Mouse (Mus musculus) fibroblast of lung, adult 2 months (primary cell): ENCODE measurements around the gene Astn2.

ENCODE experiments used
- DNase-seq: peaks from one replicate; pipeline ENCODE4 v3.0.0-alpha.2; 2011; ENCODE audit warnings: low read depth

Astn2 gene

GRCm38 (mm10) chr4:65839550-65840000 is 564.8 kb downstream of the Astn2 start:
- DNase-seq = no peak

DNA sequence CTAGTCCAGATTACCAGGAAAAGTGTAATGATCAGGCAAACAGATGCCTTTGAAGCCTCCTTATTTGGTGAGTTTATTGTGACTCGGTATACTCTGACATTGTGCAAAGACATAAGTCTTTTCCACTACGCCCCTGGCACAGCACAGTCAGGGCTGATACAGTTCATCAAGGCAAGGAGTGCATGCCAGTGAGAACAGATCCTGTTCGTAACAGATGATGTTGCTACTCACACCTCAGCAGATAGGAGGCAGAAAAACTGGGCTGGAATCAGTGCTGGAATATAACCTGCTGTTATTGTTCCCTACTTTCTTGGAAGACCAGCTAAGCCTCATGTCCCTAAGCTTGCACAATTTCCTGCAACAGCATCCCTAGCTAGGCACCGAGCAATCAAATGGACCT is 565.6 kb downstream of the Astn2 start:
- no peak for DNase-seq

- no peak for DNase-seq
Observed at GRCm38 (mm10) chr4:65832971-65833370, 571.4 kb downstream of the Astn2 start.

- no peak for DNase-seq
Observed at GRCm38 (mm10) chr4:65831872-65832271, 572.5 kb downstream of the Astn2 start.

GRCm38 (mm10) chr4:65830495-65830894 is 573.9 kb downstream of the Astn2 start:
- no peak for DNase-seq

DNA sequence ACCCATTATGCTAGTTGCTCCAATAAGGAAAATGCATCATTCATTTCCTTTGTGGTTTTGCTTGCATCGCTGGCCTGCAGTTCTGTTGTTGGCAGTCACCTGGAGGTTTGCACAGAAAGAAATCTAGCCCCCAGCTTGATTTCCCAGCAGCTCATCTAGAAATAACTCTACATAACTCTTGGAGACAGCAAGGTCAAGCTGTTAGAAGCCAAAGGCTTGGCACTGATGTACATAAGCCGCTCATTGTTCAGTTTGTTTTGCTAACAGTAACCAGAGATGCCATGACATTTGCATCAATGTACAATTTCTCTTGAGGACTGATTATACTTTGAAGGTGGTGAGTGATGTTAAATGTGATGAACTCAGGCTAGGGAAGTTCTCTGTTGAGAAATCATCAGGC is 583.3 kb downstream of the Astn2 start:
- DNase-seq = no peak

DNA sequence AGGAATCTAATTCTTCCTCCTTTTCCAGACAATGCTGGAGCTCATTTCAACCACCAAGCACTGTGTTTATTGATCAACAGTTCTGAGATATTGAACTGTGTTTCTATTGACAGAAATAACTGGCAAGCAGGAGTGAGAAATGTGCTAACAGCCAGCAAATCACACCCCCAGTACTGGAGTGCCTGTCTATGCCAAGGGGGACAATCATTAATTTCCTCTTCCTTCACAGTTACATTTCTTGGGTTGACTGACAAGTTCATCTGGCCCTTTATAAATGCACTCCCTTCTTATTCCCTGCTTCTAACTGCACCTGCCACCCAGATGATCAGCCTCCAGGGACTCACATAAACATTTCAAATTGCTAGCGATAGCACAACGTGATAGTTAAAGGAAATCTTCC is 584.2 kb downstream of the Astn2 start:
- DNase-seq = no peak

DNA sequence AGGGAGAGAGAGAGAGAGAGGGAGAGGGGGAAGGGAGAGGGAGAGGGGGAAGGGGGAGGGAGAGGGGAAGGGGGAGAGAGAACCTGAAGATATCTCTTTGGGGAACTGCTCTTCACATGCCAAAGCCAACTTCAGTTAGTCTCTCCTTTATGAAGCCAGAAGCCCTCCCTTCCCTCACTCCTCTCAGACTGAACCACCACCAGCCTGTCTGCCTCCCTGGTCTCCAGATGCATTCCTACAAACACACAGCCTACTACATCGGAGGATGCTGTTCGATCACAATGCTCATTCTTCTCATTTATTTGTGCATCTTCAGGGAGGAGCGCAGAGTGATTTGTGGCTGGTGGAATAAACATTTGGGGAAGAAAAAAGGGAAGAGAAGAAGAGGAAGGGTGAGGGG is 584.6 kb downstream of the Astn2 start:
- no peak for DNase-seq

DNA sequence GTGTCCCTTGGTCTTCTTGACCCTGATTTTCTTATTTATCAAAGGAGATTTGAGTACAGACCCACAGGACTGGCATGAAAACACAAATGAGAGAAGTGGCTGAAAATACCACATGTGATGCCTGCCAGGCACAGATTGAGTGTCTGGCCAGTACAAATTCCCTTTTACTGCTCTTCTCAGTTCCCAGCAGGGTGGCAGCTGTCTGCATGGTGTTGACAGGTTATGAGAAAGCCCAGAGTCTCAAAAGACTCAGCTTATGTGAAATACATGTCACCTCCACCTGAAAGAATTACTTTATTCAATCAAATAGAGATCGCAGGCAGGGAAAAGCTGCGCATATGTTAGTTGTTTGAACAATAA is 590.3 kb downstream of the Astn2 start:
- DNase-seq = no peak

DNA sequence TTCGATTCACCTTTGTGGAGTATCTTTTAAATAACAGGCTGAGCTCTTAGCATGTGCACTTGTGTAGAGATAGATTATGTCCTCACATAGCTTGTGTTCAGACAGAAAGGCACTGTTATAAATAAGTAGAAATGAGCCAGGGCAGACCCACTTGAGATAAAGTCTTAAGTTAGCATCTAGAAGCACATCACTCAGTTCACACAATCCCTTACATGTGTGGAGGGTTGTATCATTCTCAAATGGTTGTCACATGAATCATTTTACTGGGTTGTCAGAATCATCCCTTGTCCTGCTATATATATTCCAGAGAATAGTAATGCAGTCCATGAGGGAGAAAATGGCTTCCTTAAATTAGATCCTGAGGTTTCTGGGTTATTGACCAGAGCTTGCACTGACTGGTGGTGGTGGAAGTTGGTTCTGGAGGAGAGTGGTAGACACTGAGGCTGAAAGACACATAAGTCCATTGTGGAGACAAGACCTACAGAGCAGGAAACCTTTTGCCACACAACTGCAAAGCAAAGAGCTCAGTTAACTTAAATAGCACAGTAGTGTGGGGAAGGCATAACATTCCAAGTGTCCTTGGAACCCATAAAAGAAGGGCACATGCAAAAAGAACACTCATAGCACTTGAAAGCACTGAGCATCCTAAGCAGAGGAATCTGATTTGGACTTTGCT is 590.8 kb downstream of the Astn2 start:
- no peak for DNase-seq

DNA sequence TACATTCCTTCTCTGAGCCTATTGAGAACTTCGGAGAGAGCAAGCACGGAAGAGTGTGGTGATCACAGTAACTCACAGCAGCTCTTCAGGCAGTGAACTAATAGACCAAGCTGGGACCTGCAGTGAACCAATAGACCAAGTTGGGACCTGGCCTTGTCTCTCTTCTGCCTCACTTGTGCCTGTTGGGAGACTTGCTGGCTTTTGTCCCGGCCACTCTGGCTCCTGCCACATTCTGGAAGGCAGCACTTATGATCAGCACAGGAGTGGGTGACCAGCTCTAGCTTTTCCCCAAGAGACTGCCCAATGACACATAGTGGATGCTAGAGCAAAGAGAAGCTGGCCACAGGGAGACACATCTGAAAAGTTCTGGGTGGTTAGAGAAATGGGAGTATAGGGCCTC is 597.1 kb downstream of the Astn2 start:
- no peak for DNase-seq

DNA sequence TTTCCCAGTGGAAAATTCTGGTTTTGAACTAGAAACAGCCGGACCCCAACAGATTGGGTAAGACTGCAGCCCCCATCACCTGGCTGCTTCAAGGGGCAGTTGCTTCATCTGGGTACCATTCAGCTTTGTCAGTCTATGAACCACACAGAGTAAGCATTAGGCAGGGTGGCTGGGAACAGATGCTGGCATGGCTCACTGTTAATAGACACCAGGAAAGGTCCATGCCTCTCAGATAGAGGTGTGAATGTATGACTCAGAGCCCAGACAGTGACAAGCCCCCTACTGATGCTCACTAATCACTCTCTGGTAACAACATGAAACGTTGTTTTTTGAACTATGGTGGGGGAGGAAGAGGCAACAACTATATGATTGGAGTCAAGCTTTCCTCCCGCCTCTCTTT is 603.2 kb downstream of the Astn2 start:
- no peak for DNase-seq

DNA sequence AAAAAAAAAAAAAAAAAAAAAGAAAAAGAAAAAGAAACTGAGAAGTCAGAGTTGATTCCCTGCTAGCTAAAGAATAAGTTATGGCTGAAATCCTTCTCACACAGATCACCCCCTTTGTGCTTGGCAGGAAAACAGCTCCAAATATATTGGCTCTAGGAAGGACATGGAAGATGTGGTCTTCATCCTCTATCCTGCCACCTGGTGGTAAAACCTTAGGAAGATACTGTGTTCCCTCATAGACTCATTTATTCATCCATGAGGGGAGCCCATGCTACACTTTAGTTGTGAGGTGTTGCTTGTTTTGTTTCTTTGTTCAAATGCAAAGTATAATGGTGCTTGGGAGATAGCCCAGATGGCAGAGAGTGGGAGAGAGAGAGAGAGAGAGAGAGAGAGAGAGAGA is 613.4 kb downstream of the Astn2 start:
- DNase-seq = no peak

DNA sequence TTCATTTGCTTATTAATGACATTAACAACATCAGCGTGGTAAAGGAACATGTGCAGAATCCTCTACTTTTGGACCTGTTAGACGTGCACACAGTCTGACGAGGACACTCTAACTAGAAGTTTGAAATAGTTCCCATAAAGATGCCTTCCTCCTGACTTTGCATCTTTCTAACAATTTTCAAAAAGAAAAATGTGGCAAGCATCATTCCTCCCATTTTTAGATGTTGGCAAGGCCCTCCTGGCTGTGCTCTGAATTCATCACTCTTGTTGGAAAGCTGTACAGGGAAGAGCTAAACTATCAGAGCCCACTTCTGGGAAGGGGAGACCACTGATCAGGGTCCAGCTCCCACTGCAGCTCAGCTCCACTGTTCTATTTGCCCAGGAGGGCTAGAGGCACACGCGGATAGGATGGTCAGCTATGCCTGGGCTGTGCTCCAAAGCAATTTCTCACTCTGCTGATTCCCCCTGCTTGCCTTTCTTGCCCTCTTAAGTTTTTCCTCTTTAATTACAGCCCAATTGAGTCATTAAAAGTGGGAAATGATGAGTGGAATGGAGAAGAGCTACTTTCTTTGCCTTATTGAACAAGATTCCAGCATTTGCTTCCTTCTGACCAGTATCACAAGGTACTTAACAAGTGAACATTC is 630.9 kb downstream of the Astn2 start:
- no peak for DNase-seq

DNA sequence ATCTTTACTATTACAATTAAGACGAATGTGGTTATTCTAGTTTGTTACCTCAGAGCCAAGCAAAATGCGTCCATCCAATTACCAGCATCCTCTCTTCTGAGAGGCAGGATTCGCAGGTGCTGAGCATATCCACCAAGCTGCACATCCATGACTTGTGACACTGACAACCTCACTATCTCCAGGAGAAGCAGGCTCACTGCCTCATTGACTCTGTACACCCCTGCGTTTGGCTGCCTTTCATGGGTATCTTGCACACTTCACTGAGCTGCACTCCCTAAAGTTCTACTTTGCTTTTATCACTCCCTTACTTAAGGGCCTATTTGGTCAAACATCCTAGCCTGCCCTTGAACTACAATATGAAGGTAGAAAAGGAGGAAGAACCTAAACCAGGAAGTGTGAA is 633.5 kb downstream of the Astn2 start:
- no peak for DNase-seq

- DNase-seq = no peak
Observed at GRCm38 (mm10) chr4:65767919-65768318, 636.5 kb downstream of the Astn2 start.

DNA sequence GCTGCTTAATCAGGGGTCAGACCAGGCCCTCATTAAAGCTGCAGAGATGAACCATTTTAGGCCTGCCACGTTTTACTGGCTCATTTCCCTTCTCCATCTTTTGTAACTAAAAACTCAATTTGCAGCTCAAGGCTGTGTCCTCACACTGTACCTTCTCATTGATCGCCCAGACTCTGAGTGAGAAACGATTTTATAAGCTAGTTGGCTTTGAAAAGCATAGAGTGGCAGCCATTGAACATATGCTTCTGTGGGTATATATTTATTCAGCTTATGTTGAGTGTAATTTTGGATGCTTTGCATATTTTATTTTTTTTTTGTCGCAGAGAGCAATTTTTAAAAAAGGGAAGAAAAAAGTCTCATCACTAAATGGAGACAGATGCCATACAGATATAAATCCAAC is 637.0 kb downstream of the Astn2 start:
- no peak for DNase-seq

- no peak for DNase-seq
Observed at GRCm38 (mm10) chr4:65765312-65765711, 639.1 kb downstream of the Astn2 start.

DNA sequence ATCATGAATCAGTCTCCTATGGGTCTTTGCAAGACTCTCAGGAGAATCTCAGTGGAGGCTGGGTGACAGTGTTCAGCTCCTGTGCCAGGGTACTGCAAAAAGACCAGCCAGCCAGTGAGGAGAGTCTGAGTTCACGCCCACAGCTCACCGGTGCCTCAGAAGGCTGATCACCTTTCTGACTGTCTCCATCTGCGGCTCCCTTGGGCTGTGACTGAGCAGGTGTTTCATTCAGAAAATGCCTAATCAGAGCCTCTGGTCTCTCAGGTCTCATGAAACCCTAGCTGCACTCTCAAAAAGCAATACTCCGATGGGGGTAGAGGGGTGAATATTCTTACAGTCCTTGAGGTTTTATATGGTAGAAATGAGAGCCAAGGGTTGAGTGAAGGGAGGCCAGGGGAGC is 640.1 kb downstream of the Astn2 start:
- no peak for DNase-seq

GRCm38 (mm10) chr4:65763823-65764222 is 640.6 kb downstream of the Astn2 start:
- DNase-seq = no peak

DNA sequence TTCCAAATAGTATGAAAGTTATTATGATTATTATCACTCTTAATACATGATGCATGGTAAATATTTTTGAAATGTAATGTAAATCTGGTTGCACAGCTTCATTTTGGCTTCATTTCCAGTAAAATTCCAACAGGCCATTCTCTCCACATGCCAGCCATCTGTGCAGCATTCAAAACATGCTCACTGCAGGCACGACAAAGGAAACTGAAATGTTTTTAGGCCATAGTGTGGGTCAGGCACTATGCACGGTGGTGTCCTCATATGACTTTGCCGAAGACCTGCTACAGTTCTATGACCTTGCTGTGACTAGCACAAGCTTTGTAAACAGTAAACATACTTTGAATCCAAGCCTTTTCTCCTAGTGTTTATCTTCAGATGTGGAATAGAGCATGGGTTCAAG is 642.3 kb downstream of the Astn2 start:
- no peak for DNase-seq

GRCm38 (mm10) chr4:65761658-65762057 is 642.8 kb downstream of the Astn2 start:
- DNase-seq = no peak

DNA sequence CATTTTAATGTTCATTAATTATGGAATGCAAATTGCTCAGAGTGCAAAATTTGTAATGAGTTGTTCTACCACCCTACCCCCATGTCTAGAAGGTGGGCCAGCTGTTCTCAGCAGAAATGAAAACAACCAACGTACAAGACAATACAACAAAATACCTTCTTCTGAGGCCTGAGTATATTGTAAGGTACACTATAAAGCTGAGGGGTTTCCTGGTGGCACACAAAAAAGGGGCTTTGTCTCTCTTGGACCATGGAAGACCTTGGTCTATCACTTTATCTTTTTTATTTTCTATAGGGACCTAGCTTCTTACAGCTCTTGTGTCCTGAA is 645.6 kb downstream of the Astn2 start:
- no peak for DNase-seq

GRCm38 (mm10) chr4:65758174-65758874 is 646.1 kb downstream of the Astn2 start:
- DNase-seq = no peak
